Mouse (Mus musculus) midbrain, postnatal 0 days (tissue): ENCODE data around the gene Gm20388. TPM values are rescaled to one million over a fixed set of nuclear protein-coding genes. Genes with fewer than 3 reads are reported as not detected.
A peak's percentile ranks its signal among the peaks of the same experiment; 100 is the strongest.

Source experiments
- ATAC-seq: fragments of 200-750 bp; cut with Nextera tagmentation; 2 replicates; pipeline ENCODE4 v1.8.0; 2017; ENCODE audit warnings: moderate number of reproducible peaks, mild to moderate bottlenecking, moderate TSS enrichment, moderate library complexity; ENCODE audit not compliant: low FRiP score
- DNase-seq: peaks from one replicate; pipeline ENCODE4 v3.0.0-alpha.2; 2015; ENCODE audit warnings: low spot score
- H3K27ac ChIP-seq: fragments of 300-500 bp; sonication (generic); 2 replicates; pipeline ENCODE4 v1.5.1; 2014; ENCODE audit warnings: low read depth, mild to moderate bottlenecking, low read length, mixed read lengths
- H3K27me3 ChIP-seq: fragments of 300-500 bp; sonication (generic); 2 replicates; pipeline ENCODE4 v1.6.1; 2014; ENCODE audit warnings: low read length, control low read depth, mixed read lengths; ENCODE audit not compliant: insufficient read depth
- H3K36me3 ChIP-seq: fragments of 300-500 bp; sonication (generic); 2 replicates; pipeline ENCODE4 v1.6.1; 2014; ENCODE audit warnings: low read length, control low read depth, mixed read lengths; ENCODE audit not compliant: insufficient read depth
- H3K4me1 ChIP-seq: fragments of 300-500 bp; sonication (generic); 2 replicates; pipeline ENCODE4 v1.6.1; 2014; ENCODE audit warnings: mild to moderate bottlenecking, control low read depth, antibody characterized with exemption, low read length, mixed read lengths; ENCODE audit not compliant: insufficient read depth
- H3K4me2 ChIP-seq: fragments of 300-500 bp; sonication (generic); 2 replicates; pipeline ENCODE4 v1.6.1; 2014; ENCODE audit warnings: low read depth, mild to moderate bottlenecking, low read length, mixed read lengths; ENCODE audit not compliant: poor library complexity, severe bottlenecking
- H3K4me3 ChIP-seq: fragments of 300-500 bp; sonication (generic); 2 replicates; pipeline ENCODE4 v1.5.1; 2014; ENCODE audit warnings: low read depth, mild to moderate bottlenecking, low read length, moderate library complexity
- H3K9ac ChIP-seq: fragments of 300-500 bp; sonication (generic); replicated peaks from 2 replicates; pipeline ENCODE4 v1.6.1; 2014; ENCODE audit warnings: mild to moderate bottlenecking, low read length, moderate library complexity, mixed read lengths; ENCODE audit not compliant: poor library complexity, severe bottlenecking
- H3K9me3 ChIP-seq: fragments of 300-500 bp; sonication (generic); 2 replicates; pipeline ENCODE4 v1.6.1; 2016; ENCODE audit warnings: low read length, control low read depth
- CTCF ChIP-seq: IDR thresholded peaks from 2 replicates; pipeline ENCODE4 v1.5.1; 2016; ENCODE audit warnings: antibody characterized with exemption, mild to moderate bottlenecking
- WGBS: fragments of 180-500 bp; shearing (Covaris S2); extraction: QIAGEN DNeasy Blood & Tissue Kit; methylation state at CpG from one replicate; pipeline ENCODE4 v1.1.7; 2014; 5-methylcytosine and 5-hydroxymethylcytosine counted together
- polyA plus RNA-seq: library from polyadenylated mRNA; unstranded; fragments of >200 nt; fragmentation: Nextera tagmentation; extraction: Ambion mirVana; gene quantifications from 2 replicates; pipeline ENCODE4 v1.2.1, GENCODE M21; 2015
- total RNA-seq: library from RNA; depleted of rRNA; stranded (reverse); fragments of >200 nt; gene quantifications from 2 replicates; pipeline ENCODE4 v1.2.3, GENCODE M21; 2014

Gene Gm20388
- total and polyA plus RNA-seq, 2 experiments from 2014 or later = 74.2 TPM; not detected in 1

DNA sequence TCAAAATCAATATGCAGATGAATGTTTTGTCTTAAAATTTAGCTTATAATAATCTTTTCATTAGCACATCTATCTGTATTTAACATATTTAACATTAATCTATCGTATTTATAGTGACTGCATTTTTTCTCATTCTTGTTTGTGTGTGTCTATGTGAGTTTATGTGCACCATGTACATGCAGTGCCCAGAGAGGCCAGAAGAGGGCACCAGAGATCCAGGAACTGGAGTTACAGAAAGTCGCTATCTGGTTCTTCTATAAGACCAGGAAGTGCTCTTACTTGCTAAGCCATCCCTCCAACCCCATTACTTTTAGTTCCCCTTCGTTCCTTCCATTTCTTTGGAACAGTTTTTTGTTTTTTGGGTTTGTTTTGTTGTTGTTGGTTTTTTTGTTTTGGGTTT, 2213.7 kb downstream of the Gm20388 start:
- Histone ChIP-seq H3K4me1 (no peaks in the 10 kb centered on the region), H3K9ac (no peak overlapping the region), H3K4me3 (no peak overlapping the region), H3K27me3 (no peaks in the 10 kb centered on the region), H3K4me2 (no peak overlapping the region), H3K27ac (no peak overlapping the region), H3K36me3 (no peaks in the 10 kb centered on the region), H3K9me3 (no peaks in the 10 kb centered on the region)
- peak; percentile 59 for TF ChIP-seq CTCF
- WGBS = 87% methylated on average over 3 of the region's 3 CpGs
- ATAC-seq = no peak
- no peak for DNase-seq

DNA sequence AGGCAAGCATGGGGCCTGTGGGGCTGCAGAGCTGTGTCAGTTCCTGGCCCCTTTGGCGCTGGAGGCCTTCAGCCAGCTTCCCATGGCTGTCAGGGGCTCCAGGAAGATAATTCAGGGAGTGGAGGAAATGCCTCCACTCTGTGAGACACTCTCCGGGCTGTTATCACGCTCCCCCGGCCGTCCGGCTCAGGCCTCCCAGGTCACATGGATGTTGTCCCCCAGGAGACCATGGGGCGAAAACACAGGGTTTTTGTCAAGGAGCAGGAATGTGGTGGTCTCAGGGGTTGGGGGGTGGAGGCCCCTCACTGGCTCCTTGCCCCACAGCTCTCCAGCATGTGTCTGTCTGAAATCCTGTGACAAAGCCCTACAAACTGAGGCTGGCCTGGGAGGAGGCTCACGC, 2216.0 kb downstream of the Gm20388 start:
- no peaks in the 10 kb centered on the region for H3K36me3 ChIP-seq
- H3K27me3 ChIP-seq = no peaks in the 10 kb centered on the region
- ATAC-seq = no peak
- H3K9ac ChIP-seq = no peak overlapping the region
- H3K9me3 ChIP-seq = no peaks in the 10 kb centered on the region
- 64% methylated on average over 8 of the region's 8 CpGs for WGBS
- no peaks in the 10 kb centered on the region for H3K4me1 ChIP-seq
- H3K27ac ChIP-seq = no peak overlapping the region
- no peak overlapping the region for H3K4me2 ChIP-seq
- no peak for TF ChIP-seq CTCF
- no peak overlapping the region for H3K4me3 ChIP-seq
- no peak for DNase-seq

- WGBS = 84% methylated on average over 3 of the region's 3 CpGs
- Histone ChIP-seq H3K27me3 (no peaks in the 10 kb centered on the region), H3K9ac (no peak overlapping the region), H3K4me3 (no peak overlapping the region), H3K36me3 (no peaks in the 10 kb centered on the region), H3K27ac (no peak overlapping the region), H3K4me2 (no peak overlapping the region), H3K4me1 (no peaks in the 10 kb centered on the region), H3K9me3 (no peaks in the 10 kb centered on the region)
- no peak for ATAC-seq
- DNase-seq = peak; percentile 34
- TF ChIP-seq CTCF = no peak
Observed at GRCm38 (mm10) chr8:122134121-122134529, 2223.5 kb downstream of the Gm20388 start.

DNA sequence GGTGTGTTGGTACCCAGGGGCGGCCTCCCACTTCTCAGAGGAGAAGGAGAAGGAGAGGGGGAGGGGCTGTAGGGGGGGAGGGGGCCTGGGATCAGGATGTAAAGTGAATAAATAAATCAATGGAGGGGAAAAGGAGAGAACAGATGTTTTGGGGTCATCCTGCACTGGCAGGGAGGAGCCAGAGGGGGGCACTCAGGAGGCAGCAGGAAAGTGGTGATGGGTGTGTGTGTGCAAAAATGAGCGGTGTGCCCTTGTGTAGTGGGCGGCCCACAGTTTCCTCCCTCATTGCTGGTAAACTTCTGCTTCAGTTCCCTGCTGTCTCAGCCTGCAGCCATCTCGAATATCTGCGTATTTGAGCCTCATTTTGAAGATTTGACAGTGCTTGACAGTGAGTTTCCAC, 2224.9 kb downstream of the Gm20388 start:
- H3K27ac ChIP-seq = no peak overlapping the region
- H3K4me2 ChIP-seq = no peak overlapping the region
- DNase-seq = no peak
- no peaks in the 10 kb centered on the region for H3K4me1 ChIP-seq
- no peak overlapping the region for H3K9ac ChIP-seq
- no peak overlapping the region for H3K4me3 ChIP-seq
- no peaks in the 10 kb centered on the region for H3K9me3 ChIP-seq
- H3K27me3 ChIP-seq = no peaks in the 10 kb centered on the region
- no peaks in the 10 kb centered on the region for H3K36me3 ChIP-seq
- ATAC-seq = no peak
- peak; percentile 35 for TF ChIP-seq CTCF
- WGBS = 65% methylated on average over 5 of the region's 5 CpGs

DNA sequence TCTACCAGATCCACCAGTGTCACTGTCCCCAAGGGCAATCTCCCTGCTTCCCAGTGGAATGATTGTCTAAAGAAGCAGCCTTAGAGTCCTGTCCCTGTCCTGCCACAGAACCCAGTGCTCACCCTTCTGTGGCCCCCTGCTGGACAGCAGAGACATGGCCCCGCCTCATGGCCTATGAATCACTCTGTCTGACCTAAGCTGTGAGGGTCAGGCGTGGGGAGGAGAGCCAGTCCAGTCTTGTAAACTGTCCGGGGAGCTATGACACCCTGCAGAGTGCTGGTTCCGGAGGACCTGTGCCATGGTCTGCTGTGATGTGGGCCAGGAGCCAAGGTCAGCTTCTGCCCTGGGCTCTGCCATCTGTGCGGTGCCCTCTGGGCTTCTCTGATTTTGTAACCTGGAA, 2229.1 kb downstream of the Gm20388 start:
- Histone ChIP-seq H3K27ac (no peak overlapping the region), H3K9ac (no peak overlapping the region), H3K9me3 (no peaks in the 10 kb centered on the region), H3K4me2 (no peak overlapping the region), H3K27me3 (no peaks in the 10 kb centered on the region), H3K36me3 (no peaks in the 10 kb centered on the region), H3K4me1 (no peaks in the 10 kb centered on the region), H3K4me3 (no peak overlapping the region)
- ATAC-seq (no peak), DNase-seq (peak; percentile 21)
- peak; percentile 70 for TF ChIP-seq CTCF
- 55% methylated on average over 5 of the region's 5 CpGs for WGBS

DNA sequence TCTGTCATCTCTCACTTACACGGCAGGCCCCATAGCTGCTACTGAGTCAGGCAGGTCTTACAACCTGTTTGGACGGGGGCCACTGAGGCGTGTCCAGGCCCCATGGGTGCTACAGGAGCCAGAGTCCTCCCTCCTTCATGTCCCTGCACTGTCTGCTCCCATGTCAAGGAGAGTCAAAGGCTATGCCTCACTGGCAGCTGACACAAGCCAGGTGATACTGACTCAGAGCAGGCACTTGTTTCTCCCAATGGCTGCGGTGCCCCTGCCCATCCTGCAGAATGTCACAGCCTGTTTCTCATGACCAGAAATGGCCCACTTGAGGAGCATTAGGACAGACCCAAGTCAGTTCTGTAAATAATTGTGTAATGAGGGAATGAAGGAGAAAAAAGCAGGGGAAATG, 2229.8 kb downstream of the Gm20388 start:
- no peak for ATAC-seq
- no peak for TF ChIP-seq CTCF
- Histone ChIP-seq H3K9me3 (no peaks in the 10 kb centered on the region), H3K4me2 (no peak overlapping the region), H3K36me3 (no peaks in the 10 kb centered on the region), H3K4me3 (no peak overlapping the region), H3K4me1 (no peaks in the 10 kb centered on the region), H3K9ac (no peak overlapping the region), H3K27me3 (no peaks in the 10 kb centered on the region), H3K27ac (no peak overlapping the region)
- 95% methylated on average over 4 of the region's 4 CpGs for WGBS
- DNase-seq = no peak
